Mouse (Mus musculus): Measurements from ENCODE around the gene Paqr7.

GRCm38 (mm10) chr4:134501095-134501494 lies 4.6 kb downstream of the Paqr7 start:
- TF ChIP-seq CTCF (IDR thresholded peaks at IDR 0.05; ENCODE audit: insufficient read depth, low read length) (no peak), POLR2A (IDR thresholded peaks at IDR 0.05; ENCODE audit: borderline replicate concordance, extremely low read depth, low read depth, low read length) (no peak)

All from lung, adult 2 months (tissue).